Mouse (Mus musculus) right cerebral cortex, postnatal 14 days (tissue): ENCODE data around the gene Gpr25.

Source experiments
- DNase-seq: peaks from one replicate; pipeline ENCODE4 v3.0.0; 2022

Gene Gpr25

DNA sequence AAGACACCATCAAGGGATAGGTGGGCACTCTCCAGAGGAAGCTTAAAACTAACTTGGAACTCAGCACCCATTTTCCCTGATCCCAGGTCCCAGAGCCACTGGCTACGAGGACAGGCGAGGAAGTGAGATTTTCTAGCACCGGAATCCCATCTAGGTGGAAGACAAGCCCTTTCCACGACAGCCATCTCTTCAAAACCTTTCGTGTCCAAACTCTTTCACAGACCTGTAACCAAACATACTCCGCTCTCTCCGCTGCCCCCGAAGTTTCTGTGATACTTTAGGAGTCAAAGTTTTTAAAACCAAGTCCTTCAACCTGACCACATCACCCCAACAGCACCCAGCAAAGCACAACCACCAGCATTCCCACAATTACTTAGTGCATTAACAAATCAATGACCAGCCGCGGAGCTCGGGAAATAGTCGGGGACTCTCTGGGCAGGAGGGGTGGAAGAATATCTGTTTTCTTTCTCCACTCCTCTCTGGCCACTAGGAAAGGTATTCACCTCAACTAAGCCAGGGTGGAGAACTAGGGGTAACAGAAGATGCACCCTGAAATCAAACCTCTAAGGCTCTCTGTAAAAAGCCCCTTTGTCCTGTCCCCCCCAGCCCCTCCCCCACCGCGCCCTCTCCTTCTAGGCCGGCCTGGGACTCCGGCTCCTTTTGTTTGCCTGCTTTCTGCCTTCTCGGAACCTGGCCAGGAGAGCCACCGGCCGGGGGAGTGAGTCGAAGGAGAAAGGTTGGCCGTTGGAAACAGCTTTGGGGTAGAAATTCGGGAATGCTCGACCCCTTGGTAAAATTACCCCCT lies 27.5 kb downstream of the Gpr25 start:
- DNase-seq = no peak

DNA sequence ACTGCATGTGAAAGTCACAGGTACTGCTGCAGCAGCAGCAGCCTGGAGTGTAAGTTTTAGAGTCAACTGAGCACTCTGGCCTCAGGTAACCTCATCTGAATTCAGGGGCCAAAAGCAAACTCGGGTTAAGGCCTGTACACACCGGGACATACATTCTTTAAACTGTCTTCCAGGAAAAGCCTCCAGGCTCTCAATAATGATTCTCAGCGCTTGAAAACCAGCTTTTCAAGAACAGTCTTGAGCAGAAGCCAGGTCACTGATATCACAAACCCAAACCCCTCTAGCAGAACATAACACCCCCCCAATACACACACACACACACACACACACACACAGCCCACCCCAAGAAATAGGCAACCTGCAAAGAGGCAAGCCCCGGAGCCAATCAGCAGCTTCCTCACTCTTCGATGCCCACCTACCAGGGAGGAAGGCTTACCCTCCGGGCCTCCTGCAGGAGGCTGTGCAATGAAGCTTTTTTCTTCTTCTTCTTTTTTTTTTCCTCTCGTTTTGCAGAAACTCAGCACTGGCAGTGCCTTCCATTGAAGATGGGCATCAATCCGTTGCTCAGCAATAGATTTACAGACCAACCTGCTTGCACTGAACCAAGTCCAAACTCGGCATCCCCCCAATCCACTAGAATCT lies 28.3 kb downstream of the Gpr25 start:
- DNase-seq = no peak

- no peak for DNase-seq
These were observed 29.1 kb downstream of the Gpr25 start for GRCm38 (mm10) chr1:136231596-136231995.

GRCm38 (mm10) chr1:136230201-136230600 lies 30.5 kb downstream of the Gpr25 start:
- no peak for DNase-seq

DNA sequence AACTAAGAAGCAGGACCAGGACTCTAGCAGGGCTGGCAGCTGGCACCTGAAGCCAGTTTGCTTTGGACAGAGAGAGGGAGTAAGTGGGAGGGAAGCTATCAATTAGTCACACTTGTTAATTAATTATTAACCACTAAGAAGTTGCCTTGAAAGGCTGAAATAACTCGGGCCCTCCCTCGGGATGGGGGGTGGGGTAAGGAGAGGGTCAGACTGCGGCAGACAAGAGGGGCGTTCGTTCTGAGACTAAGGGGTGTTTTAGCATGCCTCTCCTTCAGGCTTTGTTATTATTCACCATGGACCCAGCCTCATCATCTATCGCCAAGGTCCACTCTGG lies 31.7 kb downstream of the Gpr25 start:
- DNase-seq = no peak

- DNase-seq = no peak
These were observed 32.2 kb downstream of the Gpr25 start for GRCm38 (mm10) chr1:136228328-136229039.

DNA sequence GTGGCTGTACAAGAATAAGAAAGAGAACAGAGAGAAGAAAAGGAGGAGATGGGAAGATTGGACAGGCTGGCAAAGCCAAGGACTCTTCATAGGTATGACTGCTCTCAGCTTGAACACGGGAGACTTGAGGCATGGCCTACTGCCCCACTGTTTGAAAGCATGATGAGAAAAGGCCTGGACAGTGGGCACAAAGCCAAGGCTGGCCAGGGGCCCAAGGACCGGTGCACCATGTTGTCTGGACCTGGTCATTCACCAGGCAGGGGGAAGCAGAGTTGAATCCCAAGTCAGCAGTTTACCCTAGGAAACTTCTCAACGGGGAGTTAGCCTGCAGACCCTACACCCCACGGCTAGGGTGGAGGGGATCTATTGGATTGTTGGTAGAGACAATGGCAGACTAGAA lies 32.8 kb downstream of the Gpr25 start:
- no peak for DNase-seq

DNA sequence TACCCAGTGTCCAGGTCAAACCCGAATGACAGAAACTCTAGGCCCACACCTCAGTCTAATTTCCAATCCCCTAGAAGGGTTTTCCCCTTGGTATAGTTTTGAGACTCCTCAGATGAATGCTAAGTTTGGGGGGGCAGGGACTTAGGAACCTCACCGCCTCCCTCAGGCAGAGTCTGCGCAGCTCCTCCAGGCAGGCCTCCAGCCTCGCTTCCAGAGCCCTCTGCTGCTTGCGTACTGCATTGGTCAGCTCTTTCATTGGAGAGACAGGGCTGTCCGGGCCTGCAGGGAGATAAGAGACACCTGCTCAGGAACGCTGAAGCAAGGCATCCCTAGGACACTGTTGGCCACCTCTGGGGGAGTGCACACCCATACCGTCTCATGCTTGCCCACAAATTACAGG lies 34.0 kb downstream of the Gpr25 start:
- DNase-seq = no peak

DNA sequence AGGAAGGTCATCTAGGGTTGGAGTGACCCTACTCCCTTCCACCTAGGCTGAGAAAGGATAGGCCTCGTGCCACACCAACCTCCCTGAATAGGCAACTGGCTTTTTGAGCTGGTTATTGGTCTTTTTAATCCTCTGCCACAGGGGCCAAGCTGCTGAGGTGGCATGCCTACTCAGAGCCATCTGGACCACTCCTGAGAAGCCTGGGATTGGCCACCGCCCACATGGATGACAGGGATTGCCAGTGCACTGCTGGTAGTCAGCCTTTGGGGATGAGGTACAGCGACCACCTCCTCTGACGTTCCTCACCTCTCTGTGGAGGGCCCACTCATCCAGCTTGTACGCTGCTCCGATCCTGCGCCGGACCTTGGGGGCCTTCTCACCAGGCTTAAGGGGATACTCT lies 34.8 kb downstream of the Gpr25 start:
- no peak for DNase-seq

- DNase-seq = no peak
These were observed 36.8 kb downstream of the Gpr25 start for GRCm38 (mm10) chr1:136223758-136224342.

- no peak for DNase-seq
These were observed 38.3 kb downstream of the Gpr25 start for GRCm38 (mm10) chr1:136222386-136222785.

DNA sequence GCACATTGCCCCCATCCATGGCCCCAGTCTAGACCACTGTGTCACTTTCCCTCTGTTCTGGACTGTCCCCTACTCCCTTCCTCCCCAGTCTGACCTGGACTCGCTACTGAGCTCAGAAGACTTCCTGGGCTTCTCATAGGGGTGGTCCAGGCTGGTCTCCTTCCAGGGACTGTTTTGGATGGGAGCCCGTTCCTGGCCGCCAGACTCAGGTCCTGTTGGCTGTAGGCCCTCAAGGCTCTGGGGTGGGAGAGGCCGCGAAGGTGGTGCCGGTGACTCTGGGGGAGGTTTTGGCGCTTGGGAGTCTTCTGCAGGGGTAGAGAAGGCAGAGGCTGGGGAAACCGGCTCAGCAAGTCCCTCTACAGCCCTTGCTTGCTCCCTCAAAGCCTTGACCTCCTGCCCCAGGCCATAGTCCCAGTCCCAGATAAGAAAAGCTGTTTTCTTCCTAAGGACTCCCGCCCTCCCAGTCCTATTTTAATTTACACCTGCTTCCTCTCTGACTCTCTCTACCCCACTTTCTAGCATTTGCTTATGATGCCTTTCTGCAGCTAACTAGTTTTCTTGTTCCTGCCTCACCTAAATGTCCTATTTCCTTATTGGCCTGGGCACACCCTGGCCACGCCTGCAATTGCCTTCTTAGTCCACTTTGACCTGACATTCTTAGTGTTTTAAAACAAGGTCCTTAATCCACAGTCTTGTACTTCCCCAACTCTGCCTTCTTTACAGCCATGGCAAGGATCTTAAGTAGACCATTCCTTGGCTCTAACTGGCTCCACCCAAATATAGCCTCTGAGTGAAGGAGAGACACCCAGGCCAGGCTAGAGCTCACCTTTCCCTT lies 40.4 kb downstream of the Gpr25 start:
- DNase-seq = no peak

DNA sequence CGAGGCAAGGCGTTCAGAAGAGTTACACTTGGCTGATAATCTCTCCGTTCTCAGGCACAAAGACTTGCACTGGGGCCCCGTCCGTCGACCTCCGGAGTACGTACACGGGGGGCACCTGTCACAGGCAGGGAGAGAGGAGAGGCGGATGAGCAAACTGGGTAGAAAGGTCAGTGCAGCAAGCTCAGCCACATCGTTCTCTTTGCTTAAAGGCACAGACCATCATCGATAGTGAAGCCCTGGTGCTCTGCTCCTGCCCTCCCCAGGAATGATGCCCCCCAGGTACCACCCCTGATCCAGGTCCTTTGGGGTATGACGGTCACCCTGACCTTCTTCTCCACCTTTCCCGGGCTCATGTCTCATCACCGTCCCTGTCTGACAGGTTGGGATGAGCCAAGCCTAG lies 46.4 kb downstream of the Gpr25 start:
- no peak for DNase-seq

DNA sequence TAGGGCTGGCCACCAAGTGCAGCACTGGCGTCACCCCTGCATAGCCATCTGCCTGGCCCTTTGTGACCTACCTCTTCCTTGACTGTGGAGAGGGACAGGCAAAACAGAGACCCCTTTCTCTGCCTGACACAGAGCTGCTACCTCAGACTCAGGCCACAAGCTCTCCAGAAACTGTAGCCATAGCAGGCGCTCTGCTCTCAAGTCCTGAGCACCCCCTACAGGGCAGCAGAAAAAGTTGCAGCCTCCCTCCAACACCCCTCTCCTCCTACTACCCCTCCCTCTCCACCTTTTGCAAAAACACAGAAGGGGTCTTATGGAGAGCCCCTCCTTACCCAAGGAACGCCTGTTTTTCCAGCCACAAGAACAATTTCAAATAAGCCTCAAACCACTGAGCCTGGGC lies 47.9 kb downstream of the Gpr25 start, which contains the start of gene Mroh3:
TSS of gene Mroh3 (minus strand) at position 26 of the 400 bp plus-strand sequence.
- DNase-seq = no peak
